Mouse (Mus musculus): ENCODE results near the gene Stx3. TPM values are rescaled to one million over a fixed set of nuclear protein-coding genes. Genes with fewer than 3 reads are reported as not detected.

Stx3 gene
- total and polyA plus RNA-seq, 3 experiments, result 0.16 to 4.7 (median 1.4) TPM

- TF ChIP-seq CHD1 (IDR thresholded peaks at IDR 0.05; ENCODE audit: low read depth, low read length), result 0 out of 2 replicates have a peak, but pooled peaks have one; percentile 49
Measured at GRCm38 (mm10) chr19:11819800-11820199, 597 bp upstream of the Stx3 start (continued).

- TF ChIP-seq ELF1 (IDR thresholded peaks at IDR 0.05; ENCODE audit: low read depth, low read length), result 0 out of 2 replicates have a peak, but pooled peaks have one; percentile 7
- TF ChIP-seq HCFC1 (IDR thresholded peaks at IDR 0.05; ENCODE audit: low read depth, low read length), result no peak
- no peak for TF ChIP-seq NRF1 (IDR thresholded peaks at IDR 0.05; ENCODE audit: low read depth, low read length)
- no peak overlapping the region for H3K9ac ChIP-seq (ENCODE audit: insufficient read depth, low read depth)
- peaks cover 0 to 10% of the 10 kb centered on the region in 2 experiments; a peak in 1 of 4 replicates for H3K4me1 ChIP-seq (ENCODE audit: control insufficient read depth in 1 of 2, insufficient read depth in 2 of 2)
- H3K4me3 ChIP-seq (replicated peaks in 1 of 3; ENCODE audit: low read depth in 2 of 3, low read length in 2 of 3, poor library complexity in 1 of 3), result peak overlapping the region; percentile 25 to 64 (median 48)
- H3K27me3 ChIP-seq (replicated peaks), result peaks cover 52% of the 10 kb centered on the region
- in situ Hi-C loops (cut with MboI; ENCODE audit: low pct_ligation_motif_present, low pct_unique_long_range_greater_than_20kb, low sequenced_read_pairs), result no loop called here
- H3K27ac ChIP-seq (ENCODE audit: insufficient read depth, low read depth), result no peak overlapping the region
- no peaks in the 10 kb centered on the region for H3K9me3 ChIP-seq (replicated peaks; ENCODE audit: low read length)
- H3K36me3 ChIP-seq (replicated peaks in 1 of 2; ENCODE audit: control insufficient read depth in 1 of 2, insufficient read depth in 1 of 2, low read length in 1 of 2), result no peaks in the 10 kb centered on the region
- peak; percentile 2 for DNase-seq (ENCODE audit: extremely low read depth)
- dilution Hi-C loops (cut with MboI; ENCODE audit: extremely low pct_ligation_motif_present, extremely low pct_unique_long_range_greater_than_20kb, low sequenced_read_pairs), result no loop called here
- no peaks in the 10 kb centered on the region for H3K79me2 ChIP-seq (replicated peaks; ENCODE audit: control insufficient read depth, extremely low read depth, insufficient read depth, poor library complexity, severe bottlenecking)
- H3K4me2 ChIP-seq (ENCODE audit: insufficient read depth, low read depth, poor library complexity, severe bottlenecking), result peak overlapping the region; percentile 95
Measured at GRCm38 (mm10) chr19:11818199-11819142, 732 bp downstream of the Stx3 start.

GRCm38 (mm10) chr19:11817586-11817985 is 1.6 kb downstream of the Stx3 start:
- H3K36me3 ChIP-seq (replicated peaks in 1 of 2; ENCODE audit: control insufficient read depth in 1 of 2, insufficient read depth in 1 of 2, low read length in 1 of 2), result no peaks in the 10 kb centered on the region
- DNase-seq (ENCODE audit: extremely low read depth), result no peak
- dilution Hi-C loops (cut with MboI; ENCODE audit: extremely low pct_ligation_motif_present, extremely low pct_unique_long_range_greater_than_20kb, low sequenced_read_pairs), result no loop called here
- H3K4me1 ChIP-seq (ENCODE audit: control insufficient read depth in 1 of 2, insufficient read depth in 2 of 2), result peaks cover 0 to 10% of the 10 kb centered on the region in 2 experiments; a peak in 1 of 4 replicates
- H3K27ac ChIP-seq (ENCODE audit: insufficient read depth, low read depth), result no peak overlapping the region
- no peaks in the 10 kb centered on the region for H3K9me3 ChIP-seq (replicated peaks; ENCODE audit: low read length)
- no peak overlapping the region for H3K9ac ChIP-seq (ENCODE audit: insufficient read depth, low read depth)
- peaks cover 52% of the 10 kb centered on the region for H3K27me3 ChIP-seq (replicated peaks)
- in situ Hi-C loops (cut with MboI; ENCODE audit: low pct_ligation_motif_present, low pct_unique_long_range_greater_than_20kb, low sequenced_read_pairs), result no loop called here
- H3K79me2 ChIP-seq (replicated peaks; ENCODE audit: control insufficient read depth, extremely low read depth, insufficient read depth, poor library complexity, severe bottlenecking), result no peaks in the 10 kb centered on the region
- H3K4me2 ChIP-seq (ENCODE audit: insufficient read depth, low read depth, poor library complexity, severe bottlenecking), result peak overlapping the region; percentile 95; the same call in 1 of the 2 replicates
- TF ChIP-seq SMC3 (IDR thresholded peaks at IDR 0.05; ENCODE audit: low read depth, low read length) (no peak), PAX5 (IDR thresholded peaks at IDR 0.05; ENCODE audit: low read length) (no peak), ZNF384 (IDR thresholded peaks at IDR 0.05; ENCODE audit: low read depth, low read length) (no peak), MYC (IDR thresholded peaks at IDR 0.05; ENCODE audit: low read depth, low read length) (no peak), BHLHE40 (IDR thresholded peaks at IDR 0.05; ENCODE audit: low read depth, low read length) (no peak), ELF1 (IDR thresholded peaks at IDR 0.05; ENCODE audit: low read depth, low read length) (no peak)
- H3K4me3 ChIP-seq (replicated peaks in 1 of 3; ENCODE audit: low read depth in 2 of 3, low read length in 2 of 3, poor library complexity in 1 of 3), result no peak overlapping the region

Measured in CH12.LX (cell line).